In genomic region chr15:103167042-103167615, GRCm38 (mm10) we compare ENCODE assay signal across 8 mouse cellular contexts. TPM values are rescaled to one million over a fixed set of nuclear protein-coding genes. Genes with fewer than 3 reads are reported as not detected.
DNase-seq lines count a peak whose midpoint lies in the region; ATAC-seq and TF ChIP-seq lines count a peak whose summit lies in the region.

Gene Smug1 (minus strand): TSS chr15:103167092.

- no peak within 1 kb of the TSS for H3K27ac ChIP-seq in lung, embryonic 14.5 days (ENCODE audit: low read depth)
- no peak within 1 kb of the TSS for H3K27ac ChIP-seq in embryonic fibroblast, embryonic 13.5 days (ENCODE audit: insufficient read depth, low read length)
- H3K27ac ChIP-seq in hindbrain, embryonic 11.5 days (ENCODE audit: low read depth, low read length), result peak within 1 kb of the TSS; percentile 85
- H3K27ac ChIP-seq in midbrain, embryonic 13.5 days, result 0 out of 2 replicates have a peak within 1 kb of the TSS, but pooled peaks have one; percentile 41

- TF ChIP-seq CTCF in lung, embryonic 14.5 days (IDR thresholded peaks at IDR 0.05; ENCODE audit: low read depth), result no peak
- TF ChIP-seq CTCF in embryonic fibroblast, embryonic 13.5 days (IDR thresholded peaks at IDR 0.05; ENCODE audit: borderline replicate concordance, insufficient read depth, low read length), result no peak

- 32% methylated on average over 6 of the region's 6 CpGs for WGBS in lung, embryonic 14.5 days
- WGBS in hindbrain, embryonic 11.5 days, result 36% methylated on average over 6 of the region's 6 CpGs
- WGBS in midbrain, embryonic 13.5 days, result 28% methylated on average over 6 of the region's 6 CpGs

- peaks cover 59% of the 10 kb centered on the region for H3K27me3 ChIP-seq in lung, embryonic 14.5 days (ENCODE audit: insufficient read depth, low read length)
- peaks cover 54% of the 10 kb centered on the region for H3K27me3 ChIP-seq in hindbrain, embryonic 11.5 days (ENCODE audit: control insufficient read depth, insufficient read depth, low read length)
- H3K27me3 ChIP-seq in midbrain, embryonic 13.5 days, result peaks cover 64% of the 10 kb centered on the region

- H3K9me3 ChIP-seq in lung, embryonic 14.5 days (ENCODE audit: low read depth, low read length), result no peaks in the 10 kb centered on the region
- no peaks in the 10 kb centered on the region for H3K9me3 ChIP-seq in hindbrain, embryonic 11.5 days (ENCODE audit: control insufficient read depth, low read length)
- H3K9me3 ChIP-seq in midbrain, embryonic 13.5 days, result no peaks in the 10 kb centered on the region

- no peak within 1 kb of the TSS for H3K4me3 ChIP-seq in lung, embryonic 14.5 days (ENCODE audit: low read depth, low read length)
- no peak within 1 kb of the TSS for H3K4me3 ChIP-seq in embryonic fibroblast, embryonic 13.5 days (ENCODE audit: insufficient read depth, low read length)
- no peak within 1 kb of the TSS for H3K4me3 ChIP-seq in hindbrain, embryonic 11.5 days (ENCODE audit: low read depth, low read length)
- no peak within 1 kb of the TSS for H3K4me3 ChIP-seq in midbrain, embryonic 13.5 days (replicated peaks)

- DNase-seq in lung, embryonic 14.5 days, result no peak
- DNase-seq in lung, postnatal 4 days, result no peak
- DNase-seq in hindbrain, embryonic 11.5 days (ENCODE audit: low spot score), result peak; percentile 25
- DNase-seq in thymus, postnatal 0 days (ENCODE audit: low spot score), result no peak
- DNase-seq in adipocyte (ENCODE audit: low spot score), result no peak

- peaks cover 16% of the 10 kb centered on the region for H3K4me1 ChIP-seq in lung, embryonic 14.5 days (ENCODE audit: insufficient read depth)
- H3K4me1 ChIP-seq in embryonic fibroblast, embryonic 13.5 days (ENCODE audit: control insufficient read depth, insufficient read depth, low read length), result peaks cover 6% of the 10 kb centered on the region
- peaks cover 26% of the 10 kb centered on the region for H3K4me1 ChIP-seq in hindbrain, embryonic 11.5 days (replicated peaks; ENCODE audit: control insufficient read depth, insufficient read depth, low read length)
- H3K4me1 ChIP-seq in midbrain, embryonic 13.5 days (replicated peaks), result peaks cover 48% of the 10 kb centered on the region

- no peaks in the 10 kb centered on the region for H3K36me3 ChIP-seq in lung, embryonic 14.5 days (ENCODE audit: insufficient read depth)
- no peaks in the 10 kb centered on the region for H3K36me3 ChIP-seq in hindbrain, embryonic 11.5 days (ENCODE audit: control insufficient read depth, insufficient read depth, low read length)
- H3K36me3 ChIP-seq in midbrain, embryonic 13.5 days, result no peaks in the 10 kb centered on the region

- H3K9ac ChIP-seq in lung, embryonic 14.5 days, result no peak within 1 kb of the TSS
- H3K9ac ChIP-seq in hindbrain, embryonic 11.5 days (ENCODE audit: low read depth, low read length), result no peak within 1 kb of the TSS
- no peak within 1 kb of the TSS for H3K9ac ChIP-seq in midbrain, embryonic 13.5 days (replicated peaks)

- ATAC-seq in lung, embryonic 14.5 days (ENCODE audit: insufficient read depth), result no peak
- no peak for ATAC-seq in hindbrain, embryonic 11.5 days (ENCODE audit: low FRiP score)
- ATAC-seq in midbrain, embryonic 13.5 days, result no peak
- no peak for ATAC-seq in activated CD4-positive, CD25-positive, alpha-beta regulatory T cell, adult 4 months

- no peak within 1 kb of the TSS for H3K4me2 ChIP-seq in lung, embryonic 14.5 days
- peak within 1 kb of the TSS; percentile 15 for H3K4me2 ChIP-seq in hindbrain, embryonic 11.5 days (replicated peaks; ENCODE audit: low read depth, low read length)
- no peak within 1 kb of the TSS for H3K4me2 ChIP-seq in midbrain, embryonic 13.5 days (replicated peaks)

- no peak for TF ChIP-seq POLR2A in embryonic fibroblast, embryonic 13.5 days (IDR thresholded peaks at IDR 0.05; ENCODE audit: low read depth, low read length)

RNA-seq across cellular contexts. Expression of gene Smug1, which starts in this region (rescaled TPM):
- polyA plus RNA-seq in lung, embryonic 14.5 days (2014; fragmentation: Nextera tagmentation; extraction: Ambion mirVana), result 18.0 and 18.1 TPM in 2 replicates
- polyA plus RNA-seq in embryonic fibroblast, embryonic 13.5 days (2011; ENCODE audit: insufficient read length, low read depth, missing spikeins), result 10.4 and 11.0 TPM in 2 replicates
- polyA plus RNA-seq in hindbrain, embryonic 11.5 days (2014; fragmentation: Nextera tagmentation; extraction: Ambion mirVana), result 23.9 and 35.8 TPM in 2 replicates
- polyA plus RNA-seq in midbrain, embryonic 13.5 days (2015; fragmentation: Nextera tagmentation; extraction: Ambion mirVana), result 26.8 and 27.7 TPM in 2 replicates
- polyA plus RNA-seq in thymus, postnatal 0 days (2015; fragmentation: Nextera tagmentation; extraction: Ambion mirVana), result 7.5 and 8.9 TPM in 2 replicates
- polyA plus RNA-seq in activated CD4-positive, CD25-positive, alpha-beta regulatory T cell, adult 4 months (2017; shearing (Covaris generic)), result 1 to 10 TPM; 4.0 to 5.8 TPM

Comparison
In these comparisons a context has a peak if more than half of its experiments do, and no peak if none do; other contexts are left out.
1. H3K27ac ChIP-seq: peak in hindbrain, embryonic 11.5 days (single experiment) and midbrain, embryonic 13.5 days (single experiment); none in lung, embryonic 14.5 days (single experiment) and embryonic fibroblast, embryonic 13.5 days (single experiment).